Mouse (Mus musculus) bone marrow macrophage, adult 2 months (primary cell): ENCODE results near the gene Mtnr1a.

Experiments
- CTCF ChIP-seq: IDR thresholded peaks from 2 replicates; pipeline ENCODE4 v1.5.1; 2012; ENCODE audit warnings: low read depth, mild to moderate bottlenecking, low read length, moderate library complexity
- POLR2A ChIP-seq: IDR thresholded peaks from 2 replicates; pipeline ENCODE4 v1.6.1; 2012; ENCODE audit warnings: mild to moderate bottlenecking, low read depth, low read length, borderline replicate concordance

DNA sequence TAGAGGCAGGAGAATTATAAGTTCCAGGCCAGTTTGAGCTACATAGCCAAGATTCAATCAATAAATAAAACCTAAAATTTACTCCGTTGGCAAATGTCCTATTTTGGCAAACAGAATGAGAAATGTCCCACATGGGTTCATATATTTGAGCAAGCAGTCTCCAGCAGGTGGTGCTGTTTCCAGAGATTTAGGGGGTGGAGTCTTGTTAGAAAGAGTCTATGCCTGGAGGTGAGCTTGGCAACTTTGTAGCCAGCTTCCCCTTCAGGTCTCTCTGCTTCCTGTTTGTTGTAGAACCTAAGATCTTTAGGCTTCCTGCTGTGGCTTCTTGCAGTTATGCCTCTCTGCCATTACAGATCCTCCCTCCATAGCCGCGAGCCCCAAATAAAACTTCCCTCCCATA lies 13.4 kb upstream of the Mtnr1a start:
- no peak for TF ChIP-seq POLR2A
- no peak for TF ChIP-seq CTCF
